Mouse (Mus musculus) heart, embryonic 13.5 days (tissue): Measurements from ENCODE around the gene Tcam1. TPM values are rescaled to one million over a fixed set of nuclear protein-coding genes. Genes with fewer than 3 reads are reported as not detected.

ENCODE experiments used
- ATAC-seq: fragments of 200-750 bp; cut with Nextera tagmentation; 2 replicates; pipeline ENCODE4 v1.8.0; 2017; ENCODE audit warnings: moderate TSS enrichment; ENCODE audit not compliant: insufficient number of reproducible peaks, low FRiP score, low TSS enrichment; ENCODE audit errors: extremely low read depth
- H3K27ac ChIP-seq: fragments of 300-500 bp; sonication (generic); replicated peaks from 2 replicates; pipeline ENCODE4 v1.5.1; 2015; ENCODE audit warnings: moderate library complexity, mild to moderate bottlenecking, inconsistent platforms
- H3K27me3 ChIP-seq: fragments of 300-500 bp; sonication (generic); replicated peaks from 2 replicates; pipeline ENCODE4 v1.6.1; 2015; ENCODE audit warnings: mild to moderate bottlenecking, inconsistent platforms
- H3K36me3 ChIP-seq: fragments of 300-500 bp; sonication (generic); 2 replicates; pipeline ENCODE4 v1.6.1; 2015; ENCODE audit warnings: mild to moderate bottlenecking, inconsistent platforms
- H3K4me1 ChIP-seq: fragments of 300-500 bp; sonication (generic); 2 replicates; pipeline ENCODE4 v1.6.1; 2015; ENCODE audit warnings: inconsistent platforms
- H3K4me2 ChIP-seq: fragments of 300-500 bp; sonication (generic); 2 replicates; pipeline ENCODE4 v1.6.1; 2015; ENCODE audit warnings: inconsistent platforms, mild to moderate bottlenecking, moderate library complexity
- H3K4me3 ChIP-seq: fragments of 300-500 bp; sonication (generic); 2 replicates; pipeline ENCODE4 v1.5.1; 2015; ENCODE audit warnings: moderate library complexity, mild to moderate bottlenecking, inconsistent platforms
- H3K9ac ChIP-seq: fragments of 300-500 bp; sonication (generic); 2 replicates; pipeline ENCODE4 v1.6.1; 2015; ENCODE audit warnings: inconsistent platforms, mild to moderate bottlenecking, moderate library complexity
- H3K9me3 ChIP-seq: fragments of 300-500 bp; sonication (generic); 2 replicates; pipeline ENCODE4 v1.6.1; 2016; ENCODE audit warnings: inconsistent platforms
- WGBS: fragments of 180-500 bp; shearing (Covaris S2); methylation state at CpG from one replicate; pipeline ENCODE4 v1.1.7; 2015; ENCODE audit warnings: mixed read lengths; 5-methylcytosine and 5-hydroxymethylcytosine counted together
- polyA plus RNA-seq: library from polyadenylated mRNA; unstranded; fragments of >200 nt; fragmentation: Nextera tagmentation; extraction: Ambion mirVana; gene quantifications from 2 replicates; pipeline ENCODE4 v1.2.1, GENCODE M21; 2015

Tcam1 gene
- polyA plus RNA-seq, 1 experiment from 2014 or later = 0.13 TPM

DNA sequence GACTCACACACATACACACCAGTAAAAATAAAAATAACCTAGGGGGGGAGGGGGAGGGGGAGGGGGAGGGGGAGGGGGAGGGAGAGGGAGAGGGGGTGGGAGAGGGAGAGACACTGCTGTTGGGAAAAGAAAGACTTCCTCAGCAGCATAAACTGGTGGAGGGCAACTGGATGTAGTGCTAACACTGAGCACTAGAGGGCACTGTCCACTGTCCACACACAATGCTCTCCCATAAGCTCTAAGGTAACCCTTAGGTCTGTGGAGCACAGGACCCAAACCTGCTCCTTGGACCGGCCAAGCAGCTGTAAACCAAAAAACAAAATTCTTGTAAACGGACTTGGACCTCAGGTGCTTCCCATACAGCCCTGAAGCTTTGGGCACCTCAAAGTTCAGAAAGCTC lies 26.2 kb downstream of the Tcam1 start:
- Histone ChIP-seq H3K27me3 (no peaks in the 10 kb centered on the region; the same call in none of the 2 replicates), H3K4me2 (no peak overlapping the region), H3K27ac (no peak overlapping the region), H3K9me3 (no peaks in the 10 kb centered on the region), H3K9ac (no peak overlapping the region), H3K4me3 (no peak overlapping the region), H3K36me3 (no peaks in the 10 kb centered on the region), H3K4me1 (no peaks in the 10 kb centered on the region)
- ATAC-seq = no peak
- WGBS = 14% methylated on average over 2 of the region's 2 CpGs

DNA sequence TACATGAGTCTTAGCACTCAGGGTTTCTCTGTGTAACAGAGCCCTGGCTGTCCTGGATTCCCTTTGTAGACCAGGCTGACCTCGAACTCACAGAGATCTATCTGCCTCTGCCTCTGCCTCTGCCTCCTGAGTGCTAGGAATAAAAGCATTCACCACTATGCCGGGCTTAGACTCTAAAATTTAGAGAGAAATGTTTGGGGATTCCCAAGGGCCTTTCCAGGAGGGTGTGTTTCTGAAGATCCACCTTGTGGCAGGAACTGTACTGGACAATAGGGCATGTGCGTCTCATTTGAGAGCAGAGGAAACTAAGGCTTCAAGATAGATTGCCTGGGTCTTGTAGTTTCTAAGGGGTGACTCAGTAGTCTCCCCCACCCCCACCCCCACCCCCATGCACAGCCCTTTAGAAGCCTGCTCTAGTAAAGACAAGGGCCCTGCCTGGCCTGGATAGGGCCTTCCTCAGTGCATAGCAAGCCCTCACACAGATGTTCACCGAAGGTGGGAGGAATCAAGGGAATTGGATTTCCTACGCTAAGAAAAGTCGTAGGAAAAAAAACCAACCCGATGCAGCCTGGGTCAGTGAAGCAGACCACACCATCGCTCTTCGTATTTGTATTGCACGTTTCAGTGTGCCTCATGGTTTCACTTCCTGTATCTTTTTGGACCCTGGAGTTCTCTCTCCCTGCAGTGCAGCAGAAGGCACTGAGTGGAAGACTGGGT lies 29.0 kb downstream of the Tcam1 start:
- Histone ChIP-seq H3K27me3 (no peaks in the 10 kb centered on the region; the same call in none of the 2 replicates), H3K4me2 (no peak overlapping the region), H3K9me3 (no peaks in the 10 kb centered on the region), H3K9ac (no peak overlapping the region), H3K4me1 (no peaks in the 10 kb centered on the region), H3K27ac (no peak overlapping the region), H3K4me3 (no peak overlapping the region), H3K36me3 (no peaks in the 10 kb centered on the region)
- WGBS = 75% methylated on average over 10 of the region's 10 CpGs
- ATAC-seq = no peak

DNA sequence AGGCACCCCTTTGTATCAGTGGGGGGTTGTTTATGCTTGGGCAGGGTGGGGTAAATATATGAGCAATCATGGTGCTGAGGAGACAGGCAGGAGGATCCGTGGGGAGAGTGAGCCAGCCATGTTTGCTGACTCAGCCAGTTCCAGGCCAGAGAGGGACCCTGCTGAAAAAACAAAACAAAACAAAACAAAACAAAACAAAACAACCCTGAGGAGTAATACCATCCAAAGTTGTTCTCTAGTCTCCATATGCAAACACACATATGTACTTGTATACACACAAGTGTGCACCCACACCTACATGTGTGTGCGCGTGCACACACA lies 29.6 kb downstream of the Tcam1 start:
- H3K4me1 ChIP-seq = no peaks in the 10 kb centered on the region
- no peaks in the 10 kb centered on the region; the same call in 1 of the 2 replicates for H3K27me3 ChIP-seq
- 88% methylated on average over 3 of the region's 3 CpGs for WGBS
- no peaks in the 10 kb centered on the region for H3K36me3 ChIP-seq
- no peak overlapping the region for H3K27ac ChIP-seq
- H3K9ac ChIP-seq = no peak overlapping the region
- no peak overlapping the region for H3K4me2 ChIP-seq
- H3K4me3 ChIP-seq = no peak overlapping the region
- ATAC-seq = no peak
- H3K9me3 ChIP-seq = no peaks in the 10 kb centered on the region

DNA sequence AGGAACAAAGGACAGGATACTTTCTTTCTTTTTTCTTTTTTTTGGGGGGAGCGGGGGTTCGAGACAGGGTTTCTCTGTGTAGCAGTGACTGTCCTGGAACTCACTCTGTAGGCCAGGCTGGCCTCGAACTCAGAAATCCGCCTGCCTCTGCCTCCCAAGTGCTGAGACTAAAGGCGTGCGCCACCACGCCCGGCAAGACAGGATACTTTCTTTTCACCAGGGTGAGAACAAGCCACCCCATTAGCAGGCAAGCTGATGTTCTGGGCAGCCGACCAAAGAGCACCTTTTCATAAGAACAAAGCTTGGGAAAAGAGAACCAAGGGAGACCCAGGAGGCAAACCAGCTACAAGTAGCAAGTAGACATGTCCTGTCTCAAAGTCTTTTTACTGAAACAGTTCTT lies 30.3 kb downstream of the Tcam1 start:
- H3K4me2 ChIP-seq = no peak overlapping the region
- WGBS = 87% methylated on average over 9 of the region's 9 CpGs
- H3K36me3 ChIP-seq = no peaks in the 10 kb centered on the region
- H3K27ac ChIP-seq = no peak overlapping the region
- H3K4me1 ChIP-seq = no peaks in the 10 kb centered on the region
- H3K4me3 ChIP-seq = no peak overlapping the region
- ATAC-seq = no peak
- H3K27me3 ChIP-seq = no peaks in the 10 kb centered on the region
- no peaks in the 10 kb centered on the region for H3K9me3 ChIP-seq
- no peak overlapping the region for H3K9ac ChIP-seq

DNA sequence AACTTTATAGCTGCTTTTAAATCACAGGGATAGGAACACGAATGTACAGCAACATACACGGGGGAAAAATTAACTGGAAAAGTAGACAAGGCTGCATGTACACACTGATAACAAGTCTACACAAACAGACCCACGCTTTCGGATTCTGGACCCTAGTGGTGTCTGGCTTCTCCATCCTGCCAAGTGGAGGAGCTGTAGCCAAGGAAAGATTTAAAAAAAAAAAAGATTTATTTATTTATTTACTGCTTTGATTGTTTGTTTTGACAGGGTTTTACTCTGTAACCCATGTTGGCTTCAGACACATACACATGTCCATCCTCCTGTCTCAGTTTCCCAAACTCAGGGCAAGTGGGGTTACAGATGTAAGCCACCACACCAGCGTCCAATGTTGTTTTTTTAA lies 31.0 kb downstream of the Tcam1 start:
- H3K9ac ChIP-seq = no peak overlapping the region
- no peaks in the 10 kb centered on the region for H3K4me1 ChIP-seq
- H3K4me3 ChIP-seq = no peak overlapping the region
- no peaks in the 10 kb centered on the region for H3K9me3 ChIP-seq
- H3K4me2 ChIP-seq = no peak overlapping the region
- ATAC-seq = no peak
- no peaks in the 10 kb centered on the region for H3K36me3 ChIP-seq
- H3K27ac ChIP-seq = no peak overlapping the region
- no peaks in the 10 kb centered on the region for H3K27me3 ChIP-seq
- WGBS = 57% methylated on average over 5 of the region's 5 CpGs

DNA sequence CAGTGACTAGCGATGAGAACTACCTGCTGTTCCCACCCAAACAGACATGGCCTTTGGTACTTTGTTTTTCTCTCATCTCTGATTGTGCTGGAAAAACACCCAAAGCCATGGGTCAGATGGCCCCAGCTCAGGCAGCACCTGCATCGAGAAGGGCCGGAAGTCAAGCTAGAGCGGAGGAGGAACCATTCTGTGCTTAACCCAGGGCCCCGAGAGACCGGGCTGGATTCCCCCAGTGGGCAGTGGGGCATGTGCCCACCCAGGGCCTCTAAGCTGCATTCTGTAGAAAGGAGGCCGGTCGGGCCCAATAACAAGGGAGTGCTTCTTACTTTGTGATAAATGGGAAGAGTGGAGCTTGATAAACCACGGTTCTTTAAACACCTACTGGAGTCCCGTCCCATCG lies 31.7 kb downstream of the Tcam1 start:
- H3K4me3 ChIP-seq = no peak overlapping the region
- H3K9me3 ChIP-seq = no peaks in the 10 kb centered on the region
- no peak for ATAC-seq
- no peak overlapping the region for H3K27ac ChIP-seq
- WGBS = 72% methylated on average over 11 of the region's 11 CpGs
- no peak overlapping the region for H3K4me2 ChIP-seq
- H3K36me3 ChIP-seq = no peaks in the 10 kb centered on the region
- H3K9ac ChIP-seq = no peak overlapping the region
- H3K27me3 ChIP-seq = no peaks in the 10 kb centered on the region
- H3K4me1 ChIP-seq = no peaks in the 10 kb centered on the region

DNA sequence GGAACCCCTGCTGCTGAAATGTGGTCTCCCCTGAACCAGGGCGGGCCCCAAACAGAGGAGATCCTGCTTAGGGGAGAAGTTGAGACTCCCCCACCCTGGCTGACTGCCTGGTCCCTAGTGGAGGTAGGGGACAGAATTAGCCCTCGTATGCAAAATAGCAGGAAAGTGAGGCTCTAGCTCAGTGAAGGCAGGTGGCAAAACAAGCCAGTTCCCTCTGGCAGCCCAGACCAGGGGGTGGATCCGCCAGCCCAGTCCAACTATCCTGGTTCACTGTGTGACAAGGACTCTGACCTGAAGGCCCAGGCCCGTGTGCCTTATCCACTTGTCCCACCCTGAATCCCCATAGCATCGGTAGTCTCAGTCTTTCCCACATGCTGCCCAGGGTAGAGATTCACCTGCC lies 33.7 kb downstream of the Tcam1 start:
- Histone ChIP-seq H3K4me2 (no peak overlapping the region), H3K4me1 (no peaks in the 10 kb centered on the region), H3K36me3 (no peaks in the 10 kb centered on the region), H3K27me3 (no peaks in the 10 kb centered on the region), H3K9ac (no peak overlapping the region), H3K4me3 (no peak overlapping the region), H3K27ac (no peak overlapping the region), H3K9me3 (no peaks in the 10 kb centered on the region)
- no peak for ATAC-seq
- 62% methylated on average over 5 of the region's 5 CpGs for WGBS

DNA sequence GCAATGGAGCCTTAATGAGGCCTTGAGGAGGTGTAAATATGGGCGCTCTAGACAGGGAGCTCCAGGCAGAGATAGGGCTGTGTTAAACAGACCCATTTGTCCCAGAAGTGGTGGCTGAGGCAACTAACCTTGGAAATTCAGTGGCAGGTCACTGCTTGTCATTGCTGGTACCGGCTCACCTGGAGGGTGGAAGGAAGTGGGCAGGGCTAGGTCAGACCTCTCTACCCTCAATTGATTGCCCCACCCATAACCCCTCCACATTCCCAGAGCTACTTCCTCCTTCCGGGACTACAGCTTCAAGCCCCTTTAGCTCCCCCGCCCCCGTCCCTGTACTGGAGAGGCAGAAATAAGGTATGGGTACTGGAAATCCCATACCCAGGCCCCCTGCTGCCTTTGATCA lies 37.1 kb downstream of the Tcam1 start:
- Histone ChIP-seq H3K4me2 (no peak overlapping the region), H3K9ac (no peak overlapping the region), H3K4me3 (no peak overlapping the region), H3K36me3 (no peaks in the 10 kb centered on the region), H3K27ac (no peak overlapping the region), H3K27me3 (peaks cover 3% of the 10 kb centered on the region; the same call in 1 of the 2 replicates), H3K4me1 (peaks cover 3% of the 10 kb centered on the region; the same call in 1 of the 2 replicates), H3K9me3 (no peaks in the 10 kb centered on the region)
- 63% methylated on average over 5 of the region's 5 CpGs for WGBS
- no peak; the same call in 1 of the 2 replicates for ATAC-seq

DNA sequence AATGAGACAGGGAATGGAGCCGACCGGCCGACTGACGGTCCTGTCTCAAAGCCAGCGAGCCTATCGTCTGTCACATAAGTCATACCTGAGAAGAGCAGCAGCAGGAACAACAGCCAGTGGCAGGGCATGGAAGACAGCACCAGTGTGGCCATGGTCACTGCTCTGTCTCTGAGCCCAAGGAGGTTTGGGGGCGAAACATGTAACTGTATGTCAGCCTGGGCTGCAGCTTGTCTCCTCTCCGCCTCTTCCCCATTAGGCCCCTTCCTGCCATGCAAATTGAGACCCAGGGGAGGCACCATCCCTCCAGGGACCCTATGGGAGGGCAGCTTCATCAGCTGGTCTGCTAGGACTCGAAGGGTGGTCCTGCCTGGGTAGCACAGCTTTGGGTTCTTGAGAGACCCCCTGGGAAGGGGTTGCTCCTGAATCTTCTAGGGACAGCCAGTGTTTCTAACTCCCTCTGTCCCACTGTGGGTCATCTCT lies 37.9 kb downstream of the Tcam1 start, which contains the start of gene Cd79b:
Gene Cd79b (minus strand): TSS at position 430 of the 480 bp plus-strand sequence.
- no peak within 1 kb of the TSS for H3K4me3 ChIP-seq
- no peak within 1 kb of the TSS for H3K27ac ChIP-seq
- no peak within 1 kb of the TSS for H3K4me2 ChIP-seq
- ATAC-seq = no peak
- H3K27me3 ChIP-seq = peaks cover 4% of the 10 kb centered on the region; the same call in 1 of the 2 replicates
- H3K9me3 ChIP-seq = no peaks in the 10 kb centered on the region
- peaks cover 9% of the 10 kb centered on the region for H3K4me1 ChIP-seq
- H3K36me3 ChIP-seq = no peaks in the 10 kb centered on the region
- no peak within 1 kb of the TSS for H3K9ac ChIP-seq
- WGBS = 64% methylated on average over 9 of the region's 9 CpGs

DNA sequence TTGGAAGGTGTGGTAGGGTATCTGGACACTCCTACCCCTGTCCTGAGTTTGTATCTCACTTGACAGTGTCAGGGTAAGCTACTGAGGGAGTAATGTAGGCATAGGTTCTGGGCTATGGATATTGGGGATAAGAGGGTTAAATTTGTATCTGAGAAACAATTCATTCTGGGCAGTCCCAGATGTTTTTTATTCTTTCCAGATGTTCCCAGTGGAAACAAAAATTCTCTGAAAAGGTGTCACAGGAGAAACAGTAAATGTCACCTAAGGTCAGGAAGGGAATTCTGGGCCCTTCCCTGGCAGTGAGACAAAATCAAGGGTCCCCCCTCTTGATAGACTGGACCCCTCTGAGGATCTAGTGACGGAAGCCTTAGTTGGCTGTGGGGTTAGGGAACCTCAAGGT lies 39.9 kb downstream of the Tcam1 start:
- no peaks in the 10 kb centered on the region for H3K36me3 ChIP-seq
- H3K4me3 ChIP-seq = no peak overlapping the region
- peaks cover 9% of the 10 kb centered on the region for H3K4me1 ChIP-seq
- 52% methylated on average over 1 of the region's 1 CpGs for WGBS
- H3K27me3 ChIP-seq = peaks cover 4% of the 10 kb centered on the region; the same call in 1 of the 2 replicates
- no peak overlapping the region for H3K4me2 ChIP-seq
- H3K27ac ChIP-seq = no peak overlapping the region
- no peak overlapping the region for H3K9ac ChIP-seq
- no peaks in the 10 kb centered on the region for H3K9me3 ChIP-seq
- ATAC-seq = no peak

DNA sequence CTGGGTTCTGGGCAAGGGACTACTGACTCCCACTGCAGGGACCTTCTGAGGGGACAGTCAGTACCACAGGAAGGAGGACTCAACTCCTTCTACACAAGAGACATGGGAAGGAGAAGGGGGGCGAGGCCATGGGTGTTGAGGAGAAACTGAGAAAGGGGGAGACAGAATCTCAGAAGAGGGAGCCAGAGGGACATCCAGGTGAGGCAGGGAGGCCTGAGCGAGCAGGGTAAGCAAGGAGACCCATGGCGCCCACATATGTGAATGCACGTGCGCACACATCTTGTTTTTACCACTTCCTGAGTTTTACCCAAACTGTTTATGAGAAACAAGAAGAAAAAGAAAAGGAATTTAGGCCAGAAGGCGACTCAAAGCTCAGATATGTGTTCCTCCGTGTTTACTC lies 41.3 kb downstream of the Tcam1 start:
- ATAC-seq = no peak
- H3K9me3 ChIP-seq = no peaks in the 10 kb centered on the region
- H3K9ac ChIP-seq = no peak overlapping the region
- WGBS = 77% methylated on average over 7 of the region's 7 CpGs
- no peak overlapping the region for H3K27ac ChIP-seq
- H3K4me1 ChIP-seq = peaks cover 9% of the 10 kb centered on the region
- H3K4me2 ChIP-seq = no peak overlapping the region
- no peak overlapping the region for H3K4me3 ChIP-seq
- peaks cover 4% of the 10 kb centered on the region; the same call in 1 of the 2 replicates for H3K27me3 ChIP-seq
- H3K36me3 ChIP-seq = no peaks in the 10 kb centered on the region
